Mouse (Mus musculus) midbrain, embryonic 12.5 days (tissue): ENCODE results near the gene Spata48. TPM values are rescaled to one million over a fixed set of nuclear protein-coding genes. Genes with fewer than 3 reads are reported as not detected.

Experiments used
- ATAC-seq: fragments of 200-750 bp; cut with Nextera tagmentation; 2 replicates; pipeline ENCODE4 v1.8.0; 2017; ENCODE audit warnings: low read depth, moderate TSS enrichment, moderate library complexity; ENCODE audit not compliant: low FRiP score
- H3K27ac ChIP-seq: fragments of 300-500 bp; sonication (generic); replicated peaks from 2 replicates; pipeline ENCODE4 v1.5.1; 2016; ENCODE audit warnings: mild to moderate bottlenecking
- H3K27me3 ChIP-seq: fragments of 300-500 bp; sonication (generic); 2 replicates; pipeline ENCODE4 v1.6.1; 2016; ENCODE audit warnings: mild to moderate bottlenecking
- H3K36me3 ChIP-seq: fragments of 300-500 bp; sonication (generic); 2 replicates; pipeline ENCODE4 v1.6.1; 2016
- H3K4me1 ChIP-seq: fragments of 300-500 bp; sonication (generic); 2 replicates; pipeline ENCODE4 v1.6.1; 2016
- H3K4me2 ChIP-seq: fragments of 300-500 bp; sonication (generic); replicated peaks from 2 replicates; pipeline ENCODE4 v1.6.1; 2016; ENCODE audit warnings: mild to moderate bottlenecking, moderate library complexity
- H3K4me3 ChIP-seq: fragments of 300-500 bp; sonication (generic); 2 replicates; pipeline ENCODE4 v1.5.1; 2016; ENCODE audit warnings: mild to moderate bottlenecking
- H3K9ac ChIP-seq: fragments of 300-500 bp; sonication (generic); replicated peaks from 2 replicates; pipeline ENCODE4 v1.6.1; 2016; ENCODE audit warnings: mild to moderate bottlenecking, moderate library complexity
- H3K9me3 ChIP-seq: fragments of 300-500 bp; sonication (generic); 2 replicates; pipeline ENCODE4 v1.6.1; 2016; ENCODE audit warnings: mild to moderate bottlenecking
- WGBS: fragments of 180-500 bp; shearing (Covaris S2); methylation state at CpG from one replicate; pipeline ENCODE4 v1.1.7; 2016; 5-methylcytosine and 5-hydroxymethylcytosine counted together
- polyA plus RNA-seq: library from polyadenylated mRNA; unstranded; fragments of >200 nt; fragmentation: Nextera tagmentation; extraction: Ambion mirVana; gene quantifications from 2 replicates; pipeline ENCODE4 v1.2.1, GENCODE M21; 2016

Spata48 gene
- polyA plus RNA-seq, 1 experiment from 2014 or later: 2.3 TPM

GRCm38 (mm10) chr11:11546903-11547511 is 85.1 kb downstream of the Spata48 start:
- H3K4me3 ChIP-seq: no peak overlapping the region
- no peaks in the 10 kb centered on the region for H3K4me1 ChIP-seq
- H3K27me3 ChIP-seq: no peaks in the 10 kb centered on the region
- H3K27ac ChIP-seq: no peak overlapping the region
- no peak overlapping the region for H3K4me2 ChIP-seq
- 83% methylated on average over 7 of the region's 7 CpGs for WGBS
- ATAC-seq: no peak
- H3K9me3 ChIP-seq: no peaks in the 10 kb centered on the region
- no peak overlapping the region for H3K9ac ChIP-seq
- H3K36me3 ChIP-seq: no peaks in the 10 kb centered on the region

DNA sequence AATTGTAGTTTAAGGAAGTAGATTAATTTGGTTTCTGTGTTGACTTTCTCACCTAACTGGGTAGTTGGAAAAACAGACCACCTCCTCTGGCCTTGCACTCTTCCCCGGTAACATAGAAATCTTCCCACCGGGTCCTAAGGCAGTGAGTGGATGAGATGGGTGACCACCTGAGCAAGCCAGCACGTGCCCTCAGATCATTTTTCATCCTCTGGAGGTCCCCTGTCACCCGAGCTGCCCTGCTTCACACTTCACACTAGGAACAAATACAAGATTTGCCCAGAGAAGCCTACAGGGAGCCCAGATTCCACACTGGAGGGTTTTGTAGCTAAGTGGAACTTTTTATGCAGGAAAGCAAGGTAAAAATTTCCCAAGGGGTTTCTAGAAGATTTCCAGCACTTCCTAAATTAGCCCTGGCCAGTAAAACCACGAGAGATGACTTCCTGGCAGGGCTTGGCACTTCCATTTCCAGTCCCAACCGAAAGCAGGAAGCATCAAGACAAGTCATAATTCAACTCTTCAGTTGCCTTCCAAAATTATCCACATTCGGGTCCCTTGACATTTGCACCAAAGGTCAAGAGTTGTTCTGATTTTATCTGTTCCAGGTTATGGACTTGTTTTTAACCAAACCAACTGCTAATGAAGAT is 85.8 kb downstream of the Spata48 start:
- ATAC-seq: no peak
- H3K36me3 ChIP-seq: no peaks in the 10 kb centered on the region
- H3K4me3 ChIP-seq: no peak overlapping the region
- no peak overlapping the region for H3K9ac ChIP-seq
- H3K9me3 ChIP-seq: no peaks in the 10 kb centered on the region
- no peaks in the 10 kb centered on the region for H3K27me3 ChIP-seq
- no peak overlapping the region for H3K27ac ChIP-seq
- WGBS: 82% methylated on average over 7 of the region's 7 CpGs
- H3K4me2 ChIP-seq: no peak overlapping the region
- no peaks in the 10 kb centered on the region for H3K4me1 ChIP-seq

- WGBS: 78% methylated on average over 8 of the region's 8 CpGs
- Histone ChIP-seq H3K4me1 (no peaks in the 10 kb centered on the region), H3K9me3 (no peaks in the 10 kb centered on the region), H3K4me3 (no peak overlapping the region), H3K27ac (no peak overlapping the region), H3K27me3 (no peaks in the 10 kb centered on the region), H3K36me3 (no peaks in the 10 kb centered on the region), H3K4me2 (no peak overlapping the region), H3K9ac (no peak overlapping the region)
- no peak for ATAC-seq
These were observed 93.7 kb downstream of the Spata48 start for GRCm38 (mm10) chr11:11555563-11555962.

GRCm38 (mm10) chr11:11556186-11556585 is 94.3 kb downstream of the Spata48 start:
- H3K9me3 ChIP-seq: no peaks in the 10 kb centered on the region
- no peak overlapping the region for H3K4me2 ChIP-seq
- no peak overlapping the region for H3K4me3 ChIP-seq
- no peaks in the 10 kb centered on the region for H3K36me3 ChIP-seq
- no peaks in the 10 kb centered on the region for H3K4me1 ChIP-seq
- H3K27me3 ChIP-seq: no peaks in the 10 kb centered on the region
- ATAC-seq: no peak
- no peak overlapping the region for H3K9ac ChIP-seq
- 90% methylated on average over 1 of the region's 1 CpGs for WGBS
- H3K27ac ChIP-seq: no peak overlapping the region

- no peak; the same call in 1 of the 2 replicates for ATAC-seq
- Histone ChIP-seq H3K9me3 (no peaks in the 10 kb centered on the region), H3K4me2 (no peak overlapping the region), H3K9ac (no peak overlapping the region), H3K36me3 (no peaks in the 10 kb centered on the region), H3K4me3 (no peak overlapping the region), H3K27ac (no peak overlapping the region), H3K27me3 (no peaks in the 10 kb centered on the region), H3K4me1 (no peaks in the 10 kb centered on the region)
- WGBS: 49% methylated on average over 11 of the region's 11 CpGs
These were observed 95.5 kb downstream of the Spata48 start for GRCm38 (mm10) chr11:11557173-11557967.

DNA sequence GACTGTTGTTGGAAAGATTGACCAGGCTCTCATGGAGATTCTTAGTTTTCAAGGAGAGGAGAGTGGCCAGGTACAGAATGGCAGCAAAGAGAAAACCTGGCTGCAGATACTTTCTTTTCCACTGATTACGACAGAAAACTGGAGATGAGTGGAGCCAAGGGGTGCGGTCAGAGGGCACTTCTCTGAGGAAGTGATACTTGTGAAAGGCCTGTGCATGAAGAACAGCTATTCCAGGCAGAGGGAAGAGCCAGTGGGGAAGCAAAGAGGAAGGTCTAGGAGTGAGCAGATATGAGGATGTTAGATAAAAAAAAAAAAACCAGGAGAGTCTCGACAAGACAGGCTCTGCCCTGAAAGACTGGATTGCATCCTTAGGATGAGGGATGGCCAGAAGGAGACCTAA is 96.8 kb downstream of the Spata48 start:
- Histone ChIP-seq H3K4me2 (no peak overlapping the region), H3K4me1 (no peaks in the 10 kb centered on the region), H3K9me3 (no peaks in the 10 kb centered on the region), H3K36me3 (no peaks in the 10 kb centered on the region), H3K27me3 (no peaks in the 10 kb centered on the region), H3K9ac (no peak overlapping the region), H3K27ac (no peak overlapping the region), H3K4me3 (no peak overlapping the region)
- no peak for ATAC-seq
- WGBS: 84% methylated on average over 3 of the region's 3 CpGs

DNA sequence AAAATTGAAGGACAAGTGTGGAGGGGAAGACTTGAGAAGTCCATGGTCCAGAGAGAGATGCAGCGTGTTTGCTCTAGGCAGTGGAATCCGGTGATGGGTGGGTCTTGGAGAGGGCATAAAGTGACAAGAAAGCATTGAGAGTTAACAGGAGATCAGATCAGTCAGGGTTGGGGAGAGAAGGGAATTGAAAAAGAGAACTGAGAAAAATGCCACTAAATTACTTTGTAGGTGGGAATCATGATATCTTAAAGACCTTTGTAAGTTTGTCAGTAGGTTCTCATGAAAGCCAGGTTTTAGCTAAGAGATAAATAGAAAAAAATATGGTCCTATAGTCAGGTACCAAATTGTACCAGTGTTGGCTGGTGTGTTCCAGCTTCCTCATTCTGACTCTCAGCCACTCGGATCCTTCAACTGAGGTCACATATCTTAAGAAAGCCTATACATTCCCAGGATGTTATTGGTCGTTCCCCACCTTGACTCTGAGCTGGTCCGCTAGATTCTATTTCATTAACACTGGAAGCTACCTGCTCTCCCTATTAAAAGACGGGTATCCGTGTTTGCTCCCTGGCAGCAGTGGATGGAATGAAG is 97.3 kb downstream of the Spata48 start:
- no peak overlapping the region for H3K4me3 ChIP-seq
- no peaks in the 10 kb centered on the region for H3K4me1 ChIP-seq
- H3K27ac ChIP-seq: no peak overlapping the region
- H3K9ac ChIP-seq: no peak overlapping the region
- no peaks in the 10 kb centered on the region for H3K36me3 ChIP-seq
- no peak for ATAC-seq
- no peaks in the 10 kb centered on the region for H3K27me3 ChIP-seq
- no peak overlapping the region for H3K4me2 ChIP-seq
- WGBS: 90% methylated on average over 7 of the region's 7 CpGs
- no peaks in the 10 kb centered on the region for H3K9me3 ChIP-seq

GRCm38 (mm10) chr11:11561118-11561517 is 99.2 kb downstream of the Spata48 start:
- no peak for ATAC-seq
- no peaks in the 10 kb centered on the region for H3K9me3 ChIP-seq
- no peak overlapping the region for H3K4me3 ChIP-seq
- H3K4me1 ChIP-seq: no peaks in the 10 kb centered on the region
- no peak overlapping the region for H3K27ac ChIP-seq
- no peaks in the 10 kb centered on the region for H3K36me3 ChIP-seq
- H3K4me2 ChIP-seq: no peak overlapping the region
- H3K27me3 ChIP-seq: no peaks in the 10 kb centered on the region
- WGBS: 90% methylated on average over 6 of the region's 6 CpGs
- H3K9ac ChIP-seq: no peak overlapping the region

DNA sequence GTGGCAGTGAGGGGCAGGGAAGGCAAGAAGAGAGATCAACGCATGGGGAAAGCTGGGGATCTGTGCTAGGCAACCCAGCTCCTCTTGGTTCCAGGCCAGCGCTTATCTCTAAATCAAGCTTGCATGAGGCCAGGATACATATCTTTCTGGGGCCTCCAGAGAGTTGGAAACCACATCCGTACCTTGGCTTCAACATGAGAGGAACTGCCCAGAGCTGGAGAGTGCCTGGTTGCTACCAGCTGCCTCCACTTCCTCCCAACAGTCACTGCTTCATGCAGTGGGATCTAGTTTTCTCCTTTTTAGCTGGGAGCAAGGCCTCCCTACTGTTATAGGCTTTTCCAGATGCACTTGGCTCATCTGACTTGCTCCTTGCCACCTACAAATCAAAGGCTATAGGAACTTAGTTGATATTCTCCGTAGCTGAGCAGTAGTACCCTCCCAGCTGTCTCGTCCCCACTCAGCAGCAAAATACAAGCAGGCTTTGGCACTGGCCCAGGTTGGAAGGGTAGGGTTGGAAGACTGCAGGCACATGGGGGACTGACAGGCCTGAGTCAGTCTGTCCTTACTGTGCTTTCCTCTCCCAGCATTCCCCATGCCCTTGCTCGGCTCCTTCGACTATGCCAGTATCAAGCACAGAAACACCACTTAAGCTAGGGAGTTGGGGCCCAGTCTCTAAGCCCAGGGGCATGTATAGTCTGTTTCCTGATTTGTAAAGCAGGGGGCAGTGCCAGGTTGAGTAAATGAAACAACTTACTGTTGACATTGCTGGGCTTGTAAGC is 102.6 kb downstream of the Spata48 start:
- no peak for ATAC-seq
- 85% methylated on average over 7 of the region's 7 CpGs for WGBS
- H3K27me3 ChIP-seq: no peaks in the 10 kb centered on the region
- H3K4me3 ChIP-seq: no peak overlapping the region
- no peaks in the 10 kb centered on the region for H3K4me1 ChIP-seq
- H3K4me2 ChIP-seq: no peak overlapping the region
- no peak overlapping the region for H3K27ac ChIP-seq
- no peaks in the 10 kb centered on the region for H3K36me3 ChIP-seq
- H3K9ac ChIP-seq: no peak overlapping the region
- H3K9me3 ChIP-seq: no peaks in the 10 kb centered on the region
